Mouse (Mus musculus) heart, postnatal 0 days (tissue): ENCODE measurements around the gene Paqr5. TPM values are rescaled to one million over a fixed set of nuclear protein-coding genes. Genes with fewer than 3 reads are reported as not detected.
A peak's percentile ranks its signal among the peaks of the same experiment; 100 is the strongest.

Source experiments
- ATAC-seq: fragments of 200-750 bp; cut with Nextera tagmentation; 2 replicates; pipeline ENCODE4 v1.8.0; 2017; ENCODE audit warnings: low read depth, moderate number of reproducible peaks, moderate library complexity; ENCODE audit not compliant: insufficient read depth
- DNase-seq: peaks from one replicate; pipeline ENCODE4 v3.0.0-alpha.2; 2016; ENCODE audit warnings: low spot score
- H3K27ac ChIP-seq: fragments of 300-500 bp; sonication (generic); 2 replicates; pipeline ENCODE4 v1.5.1; 2014; ENCODE audit warnings: low read depth, mild to moderate bottlenecking
- H3K27me3 ChIP-seq: fragments of 300-500 bp; sonication (generic); 2 replicates; pipeline ENCODE4 v1.6.1; 2014; ENCODE audit warnings: low read length, mixed read lengths; ENCODE audit not compliant: control insufficient read depth, insufficient read depth
- H3K36me3 ChIP-seq: fragments of 300-500 bp; sonication (generic); replicated peaks from 2 replicates; pipeline ENCODE4 v1.6.1; 2014; ENCODE audit warnings: low read length, mixed read lengths; ENCODE audit not compliant: control insufficient read depth, insufficient read depth
- H3K4me1 ChIP-seq: fragments of 300-500 bp; sonication (generic); 2 replicates; pipeline ENCODE4 v1.6.1; 2014; ENCODE audit warnings: antibody characterized with exemption; ENCODE audit not compliant: control insufficient read depth, insufficient read depth
- H3K4me2 ChIP-seq: fragments of 300-500 bp; sonication (generic); 2 replicates; pipeline ENCODE4 v1.6.1; 2014; ENCODE audit warnings: low read depth, mild to moderate bottlenecking, low read length, moderate library complexity
- H3K4me3 ChIP-seq: fragments of 300-500 bp; sonication (generic); 2 replicates; pipeline ENCODE4 v1.5.1; 2014; ENCODE audit warnings: low read depth, low read length
- H3K9ac ChIP-seq: fragments of 300-500 bp; sonication (generic); replicated peaks from 2 replicates; pipeline ENCODE4 v1.6.1; 2014; ENCODE audit warnings: low read depth, low read length, mixed read lengths
- H3K9me3 ChIP-seq: fragments of 300-500 bp; sonication (generic); replicated peaks from 2 replicates; pipeline ENCODE4 v1.6.1; 2016; ENCODE audit warnings: low read length; ENCODE audit not compliant: control insufficient read depth
- CTCF ChIP-seq: IDR thresholded peaks from 2 replicates; pipeline ENCODE4 v1.5.1; 2016; ENCODE audit warnings: antibody characterized with exemption, control low read depth, low read depth
- EP300 ChIP-seq: IDR thresholded peaks from 2 replicates; pipeline ENCODE4 v1.6.1; 2016; ENCODE audit warnings: antibody characterized with exemption, low read depth
- WGBS: fragments of 180-500 bp; shearing (Covaris S2); extraction: QIAGEN DNeasy Blood & Tissue Kit; methylation state at CpG from one replicate; pipeline ENCODE4 v1.1.7; 2014; 5-methylcytosine and 5-hydroxymethylcytosine counted together
- polyA plus RNA-seq: library from polyadenylated mRNA; unstranded; fragments of >200 nt; fragmentation: Nextera tagmentation; extraction: Ambion mirVana; gene quantifications from 2 replicates; pipeline ENCODE4 v1.2.1, GENCODE M21; 2015
- total RNA-seq: library from RNA; depleted of rRNA; stranded (reverse); fragments of >200 nt; gene quantifications from 2 replicates; pipeline ENCODE4 v1.2.3, GENCODE M21; 2014; ENCODE audit warnings: low replicate concordance

Paqr5 gene
- total and polyA plus RNA-seq, 2 experiments from 2014 or later = 0.18 to 5.1 TPM

GRCm38 (mm10) chr9:61997860-61998259 lies 28.8 kb downstream of the Paqr5 start:
- H3K4me3 ChIP-seq = no peak overlapping the region
- DNase-seq (peak; percentile 37), ATAC-seq (no peak)
- H3K4me2 ChIP-seq = no peak overlapping the region
- WGBS = 14% methylated on average over 6 of the region's 6 CpGs
- no peak overlapping the region for H3K27ac ChIP-seq
- TF ChIP-seq CTCF (no peak), EP300 (no peak)
- no peaks in the 10 kb centered on the region for H3K9me3 ChIP-seq
- H3K9ac ChIP-seq = no peak overlapping the region
- H3K36me3 ChIP-seq = no peaks in the 10 kb centered on the region
- no peaks in the 10 kb centered on the region for H3K4me1 ChIP-seq
- H3K27me3 ChIP-seq = no peaks in the 10 kb centered on the region

GRCm38 (mm10) chr9:61991158-61991557 lies 35.5 kb downstream of the Paqr5 start:
- no peaks in the 10 kb centered on the region for H3K4me1 ChIP-seq
- H3K9me3 ChIP-seq = no peaks in the 10 kb centered on the region
- H3K27ac ChIP-seq = no peak overlapping the region
- no peaks in the 10 kb centered on the region for H3K27me3 ChIP-seq
- H3K9ac ChIP-seq = no peak overlapping the region
- DNase-seq (no peak), ATAC-seq (no peak)
- WGBS = 48% methylated on average over 4 of the region's 4 CpGs
- no peak overlapping the region for H3K4me2 ChIP-seq
- H3K4me3 ChIP-seq = no peak overlapping the region
- no peaks in the 10 kb centered on the region for H3K36me3 ChIP-seq
- no peak for TF ChIP-seq EP300
- TF ChIP-seq CTCF = no peak

GRCm38 (mm10) chr9:61990738-61991137 lies 35.9 kb downstream of the Paqr5 start:
- no peak for TF ChIP-seq CTCF
- no peak for TF ChIP-seq EP300
- Histone ChIP-seq H3K36me3 (no peaks in the 10 kb centered on the region), H3K9ac (no peak overlapping the region), H3K4me3 (no peak overlapping the region), H3K4me2 (no peak overlapping the region), H3K9me3 (no peaks in the 10 kb centered on the region), H3K27ac (no peak overlapping the region), H3K4me1 (no peaks in the 10 kb centered on the region), H3K27me3 (no peaks in the 10 kb centered on the region)
- ATAC-seq (no peak), DNase-seq (no peak)
- WGBS = 31% methylated on average over 3 of the region's 3 CpGs

GRCm38 (mm10) chr9:61986055-61986454 lies 40.6 kb downstream of the Paqr5 start:
- WGBS = 73% methylated on average over 7 of the region's 7 CpGs

GRCm38 (mm10) chr9:61985183-61985863 lies 41.3 kb downstream of the Paqr5 start:
- TF ChIP-seq EP300 = no peak
- peak; percentile 63 for TF ChIP-seq CTCF
- Histone ChIP-seq H3K27me3 (no peaks in the 10 kb centered on the region), H3K4me1 (no peaks in the 10 kb centered on the region), H3K36me3 (no peaks in the 10 kb centered on the region), H3K9ac (no peak overlapping the region), H3K4me3 (no peak overlapping the region), H3K4me2 (no peak overlapping the region), H3K9me3 (no peaks in the 10 kb centered on the region), H3K27ac (no peak overlapping the region)
- 48% methylated on average over 11 of the region's 11 CpGs for WGBS
- ATAC-seq (no peak), DNase-seq (peak; percentile 20)

More at GRCm38 (mm10) chr9:61986055-61986454, 40.6 kb downstream of the Paqr5 start:
- ATAC-seq (no peak), DNase-seq (no peak)
- Histone ChIP-seq H3K27ac (no peak overlapping the region), H3K9me3 (no peaks in the 10 kb centered on the region), H3K4me3 (no peak overlapping the region), H3K4me2 (no peak overlapping the region), H3K4me1 (no peaks in the 10 kb centered on the region), H3K27me3 (no peaks in the 10 kb centered on the region), H3K36me3 (no peaks in the 10 kb centered on the region), H3K9ac (no peak overlapping the region)
- TF ChIP-seq CTCF (no peak), EP300 (no peak)

GRCm38 (mm10) chr9:61982940-61983620 lies 43.6 kb downstream of the Paqr5 start:
- Histone ChIP-seq H3K27ac (no peak overlapping the region), H3K9ac (no peak overlapping the region), H3K36me3 (no peaks in the 10 kb centered on the region), H3K27me3 (no peaks in the 10 kb centered on the region), H3K4me2 (no peak overlapping the region), H3K9me3 (no peaks in the 10 kb centered on the region), H3K4me3 (no peak overlapping the region), H3K4me1 (no peaks in the 10 kb centered on the region)
- 74% methylated on average over 7 of the region's 7 CpGs for WGBS
- ATAC-seq = no peak
- no peak for DNase-seq
- TF ChIP-seq CTCF = no peak
- no peak for TF ChIP-seq EP300
